In genomic region chr3:148960215-148960614, GRCm38 (mm10) we compare ENCODE assay signal across 17 mouse cellular contexts. TPM values are rescaled to one million over a fixed set of nuclear protein-coding genes. Genes with fewer than 3 reads are reported as not detected.
DNase-seq lines count a peak whose midpoint lies in the region; ATAC-seq and TF ChIP-seq lines count a peak whose summit lies in the region.
"Had no signal": no experiment of that assay in that cellular context is flagged by ENCODE, and none has a peak within 500 bp of the region (broad histone marks: within the 10 kb centered on the region; RNA-seq: fewer than 3 reads in every experiment).

No protein-coding gene starts in this region.

- H3K27ac ChIP-seq in forebrain, embryonic 15.5 days (replicated peaks), result no peak overlapping the region
- no peak overlapping the region for H3K27ac ChIP-seq in forebrain, embryonic 14.5 days (ENCODE audit: low read depth, low read length)
- no peak overlapping the region for H3K27ac ChIP-seq in heart, embryonic 14.5 days (replicated peaks in 1 of 2; ENCODE audit: control insufficient read depth in 1 of 2, insufficient read depth in 1 of 2, low read depth in 2 of 2, low read length in 2 of 2)
- H3K27ac ChIP-seq in limb, embryonic 13.5 days, result no peak overlapping the region
- H3K27ac ChIP-seq in limb, embryonic 10.5 days, result no peak overlapping the region
- H3K27ac ChIP-seq in bone marrow macrophage, adult 2 months (ENCODE audit: insufficient read depth, low read depth, low read length), result peak overlapping the region; percentile 31
- H3K27ac ChIP-seq: left cerebral cortex, adult 2 months; midbrain, embryonic 15.5 days had no signal

- no peaks in the 10 kb centered on the region for H3K36me3 ChIP-seq in forebrain, embryonic 15.5 days
- H3K36me3 ChIP-seq in forebrain, embryonic 14.5 days (ENCODE audit: control insufficient read depth, insufficient read depth, low read length), result no peaks in the 10 kb centered on the region
- no peaks in the 10 kb centered on the region for H3K36me3 ChIP-seq in heart, embryonic 14.5 days (ENCODE audit: control insufficient read depth, insufficient read depth, low read length)
- H3K36me3 ChIP-seq in limb, embryonic 13.5 days, result no peaks in the 10 kb centered on the region
- H3K36me3 ChIP-seq in limb, embryonic 10.5 days, result 0 out of 2 replicates have a peak, but pooled peaks cover 2% of the 10 kb centered on the region
- H3K36me3 ChIP-seq: midbrain, embryonic 15.5 days had no signal

- peaks cover 63% of the 10 kb centered on the region for H3K4me1 ChIP-seq in forebrain, embryonic 15.5 days
- H3K4me1 ChIP-seq in forebrain, embryonic 14.5 days (ENCODE audit: control insufficient read depth, insufficient read depth, low read length), result peaks cover 40% of the 10 kb centered on the region
- peaks cover 22 to 46% of the 10 kb centered on the region in 2 experiments for H3K4me1 ChIP-seq in heart, embryonic 14.5 days (ENCODE audit: control insufficient read depth in 2 of 2, insufficient read depth in 2 of 2, low read length in 2 of 2)
- H3K4me1 ChIP-seq in limb, embryonic 13.5 days, result peaks cover 72% of the 10 kb centered on the region
- peaks cover 70% of the 10 kb centered on the region for H3K4me1 ChIP-seq in limb, embryonic 10.5 days
- peaks cover 25% of the 10 kb centered on the region for H3K4me1 ChIP-seq in bone marrow macrophage, adult 2 months (ENCODE audit: control insufficient read depth, insufficient read depth, low read length)

- DNase-seq in forebrain, embryonic 14.5 days (ENCODE audit: low spot score), result no peak
- DNase-seq in heart, adult 9 months (ENCODE audit: low spot score in 2 of 2), result no peak
- DNase-seq in limb, embryonic 10.5 days (ENCODE audit: low spot score), result no peak
- no peak for DNase-seq in Muller cell, postnatal 12 days (ENCODE audit: inconsistent ontology term)
- DNase-seq: adrenal gland, adult 8-10 months; cerebellum, adult 11 months; embryo, embryonic 11 days; gastrocnemius, postnatal 25 days; kidney, adult 18-20 months had no signal

- H3K4me2 ChIP-seq in forebrain, embryonic 15.5 days (replicated peaks), result no peak overlapping the region
- H3K4me2 ChIP-seq in forebrain, embryonic 14.5 days (ENCODE audit: low read length), result no peak overlapping the region
- peak overlapping the region; percentile 76; the same call in 1 of the 2 replicates for H3K4me2 ChIP-seq in heart, embryonic 14.5 days (ENCODE audit: low read length)
- H3K4me2 ChIP-seq in limb, embryonic 13.5 days (replicated peaks), result 0 out of 2 replicates have a peak overlapping the region, but pooled peaks have one; percentile 53

- no peaks in the 10 kb centered on the region for H3K9me3 ChIP-seq in forebrain, embryonic 15.5 days
- H3K9me3 ChIP-seq in forebrain, embryonic 14.5 days (replicated peaks; ENCODE audit: control insufficient read depth, low read length), result no peaks in the 10 kb centered on the region
- no peaks in the 10 kb centered on the region for H3K9me3 ChIP-seq in heart, embryonic 14.5 days (ENCODE audit: control insufficient read depth, low read length)
- H3K9me3 ChIP-seq in limb, embryonic 13.5 days, result no peaks in the 10 kb centered on the region
- no peaks in the 10 kb centered on the region for H3K9me3 ChIP-seq in limb, embryonic 10.5 days (replicated peaks)
- H3K9me3 ChIP-seq: hindbrain, embryonic 10.5 days; midbrain, embryonic 15.5 days had no signal

- no peak overlapping the region for H3K4me3 ChIP-seq in forebrain, embryonic 15.5 days
- H3K4me3 ChIP-seq in forebrain, embryonic 14.5 days (ENCODE audit: low read depth, low read length), result no peak overlapping the region
- no peak overlapping the region for H3K4me3 ChIP-seq in heart, embryonic 14.5 days (ENCODE audit: control insufficient read depth in 1 of 2, insufficient read depth in 1 of 2, low read depth in 1 of 2, low read length in 2 of 2)
- no peak overlapping the region for H3K4me3 ChIP-seq in limb, embryonic 13.5 days
- H3K4me3 ChIP-seq in limb, embryonic 10.5 days, result no peak overlapping the region
- H3K4me3 ChIP-seq in bone marrow macrophage, adult 2 months (ENCODE audit: insufficient read depth, low read length), result no peak overlapping the region
- H3K4me3 ChIP-seq: erythroblast, embryonic 14.5 days had no signal

- ATAC-seq in forebrain, embryonic 15.5 days (replicated peaks), result 0 out of 2 replicates have a peak, but pooled peaks have one; percentile 14
- ATAC-seq in forebrain, embryonic 14.5 days, result no peak
- ATAC-seq in heart, embryonic 14.5 days (ENCODE audit: insufficient number of reproducible peaks, insufficient read depth, low FRiP score, low read depth), result no peak
- ATAC-seq in limb, embryonic 13.5 days (ENCODE audit: low FRiP score, low read depth), result no peak

- no peak for TF ChIP-seq POLR2A in bone marrow macrophage, adult 2 months (IDR thresholded peaks at IDR 0.05; ENCODE audit: borderline replicate concordance, low read depth, low read length)

- H3K9ac ChIP-seq in forebrain, embryonic 15.5 days (replicated peaks), result no peak overlapping the region
- no peak overlapping the region for H3K9ac ChIP-seq in forebrain, embryonic 14.5 days (ENCODE audit: low read length)
- H3K9ac ChIP-seq in heart, embryonic 14.5 days (ENCODE audit: low read length), result no peak overlapping the region
- H3K9ac ChIP-seq in limb, embryonic 13.5 days, result no peak overlapping the region
- H3K9ac ChIP-seq: midbrain, embryonic 15.5 days had no signal

- no peaks in the 10 kb centered on the region for H3K27me3 ChIP-seq in forebrain, embryonic 15.5 days
- no peaks in the 10 kb centered on the region for H3K27me3 ChIP-seq in forebrain, embryonic 14.5 days (replicated peaks; ENCODE audit: control insufficient read depth, insufficient read depth, low read length)
- no peaks in the 10 kb centered on the region for H3K27me3 ChIP-seq in heart, embryonic 14.5 days (ENCODE audit: control insufficient read depth, insufficient read depth, low read length)
- H3K27me3 ChIP-seq in limb, embryonic 13.5 days, result no peaks in the 10 kb centered on the region
- H3K27me3 ChIP-seq in limb, embryonic 10.5 days (ENCODE audit: low read depth, poor library complexity, severe bottlenecking), result no peaks in the 10 kb centered on the region
- H3K27me3 ChIP-seq: midbrain, embryonic 15.5 days had no signal

- WGBS in forebrain, embryonic 15.5 days, result 78% methylated on average over 10 of the region's 10 CpGs
- WGBS in forebrain, embryonic 14.5 days, result 74% methylated on average over 10 of the region's 10 CpGs
- 77% methylated on average over 10 of the region's 10 CpGs for WGBS in heart, embryonic 14.5 days
- 71% methylated on average over 10 of the region's 10 CpGs for WGBS in limb, embryonic 13.5 days
- 84% methylated on average over 10 of the region's 10 CpGs for WGBS in limb, embryonic 10.5 days

- TF ChIP-seq CTCF in bone marrow macrophage, adult 2 months (IDR thresholded peaks at IDR 0.05; ENCODE audit: low read depth, low read length), result no peak

RNA-seq across cellular contexts. Expression of gene Adgrl2, which starts 30.1 kb away (rescaled TPM):
- 99.4 and 119 TPM in 2 replicates for polyA plus RNA-seq in forebrain, embryonic 15.5 days (2015; fragmentation: Nextera tagmentation; extraction: Ambion mirVana)
- polyA plus RNA-seq in forebrain, embryonic 14.5 days (2014; fragmentation: Nextera tagmentation; extraction: Ambion mirVana), result 69.4 and 92.3 TPM in 2 replicates
- polyA plus RNA-seq in heart, embryonic 14.5 days (2014; fragmentation: Nextera tagmentation; extraction: Ambion mirVana), result 47.1 and 49.2 TPM in 2 replicates
- polyA plus RNA-seq in limb, embryonic 13.5 days (2015; fragmentation: Nextera tagmentation; extraction: Ambion mirVana), result 102 and 105 TPM in 2 replicates
- 79.2 and 81.2 TPM in 2 replicates for polyA plus RNA-seq in limb, embryonic 10.5 days (2016; fragmentation: Nextera tagmentation; extraction: Ambion mirVana)
- polyA plus RNA-seq in bone marrow macrophage, adult 2 months (2012; ENCODE audit: insufficient read depth, insufficient read length, missing spikeins), result 42.2 and 45.1 TPM in 2 replicates

Comparison
In these comparisons a context has a peak if more than half of its experiments do, and no peak if none do; other contexts are left out.
1. H3K4me2 ChIP-seq: peak in heart, embryonic 14.5 days (single experiment) and limb, embryonic 13.5 days (single experiment); none in forebrain, embryonic 15.5 days (single experiment) and forebrain, embryonic 14.5 days (single experiment).